Mouse (Mus musculus) c-Kit-positive CD71-positive TER-119-positive erythroid progenitor cells, embryonic 14.5 days (primary cell): ENCODE results near the gene Hpgd.

Experiments used
- DNase-seq: peaks from one replicate; pipeline ENCODE4 v3.0.0-alpha.2; 2013; ENCODE audit warnings: low spot score

Gene Hpgd

DNA sequence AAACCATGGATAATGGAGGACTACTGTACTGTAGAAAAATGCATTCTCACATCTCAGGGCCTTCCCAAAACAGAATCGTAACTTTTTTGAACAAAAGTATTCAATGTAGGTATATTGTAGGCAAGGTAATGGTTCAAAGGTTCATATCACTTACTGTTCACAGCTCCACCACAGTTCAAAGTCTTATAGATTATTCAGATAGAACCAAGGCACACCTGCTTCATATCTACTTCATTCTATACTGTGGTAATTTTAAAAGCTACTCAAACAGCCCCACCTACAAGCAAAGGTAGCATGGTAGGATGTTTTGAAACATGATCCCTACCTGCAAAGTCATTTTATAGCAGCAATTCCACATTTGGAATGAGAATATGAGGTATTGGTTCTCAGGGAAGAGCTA, 28.9 kb downstream of the Hpgd start:
- no peak for DNase-seq

DNA sequence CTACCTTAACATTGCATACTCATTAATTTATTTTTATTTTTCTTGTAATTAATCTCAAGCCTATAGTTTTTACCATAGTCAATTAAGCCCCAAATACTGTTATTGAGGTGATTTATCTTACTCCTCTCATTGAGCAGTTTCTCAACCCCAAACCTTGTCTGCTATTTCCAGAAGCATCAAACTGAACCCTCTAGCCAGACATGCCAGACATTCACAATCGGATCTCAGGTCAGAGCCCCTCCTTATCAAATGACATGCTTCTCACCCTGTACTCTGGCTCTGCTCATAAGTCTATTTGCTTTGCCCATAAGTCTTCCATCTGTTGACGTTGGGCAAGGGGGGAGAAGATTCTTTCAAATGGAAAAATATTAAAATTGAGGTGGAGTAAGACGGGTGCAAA, 33.3 kb downstream of the Hpgd start:
- no peak for DNase-seq

DNA sequence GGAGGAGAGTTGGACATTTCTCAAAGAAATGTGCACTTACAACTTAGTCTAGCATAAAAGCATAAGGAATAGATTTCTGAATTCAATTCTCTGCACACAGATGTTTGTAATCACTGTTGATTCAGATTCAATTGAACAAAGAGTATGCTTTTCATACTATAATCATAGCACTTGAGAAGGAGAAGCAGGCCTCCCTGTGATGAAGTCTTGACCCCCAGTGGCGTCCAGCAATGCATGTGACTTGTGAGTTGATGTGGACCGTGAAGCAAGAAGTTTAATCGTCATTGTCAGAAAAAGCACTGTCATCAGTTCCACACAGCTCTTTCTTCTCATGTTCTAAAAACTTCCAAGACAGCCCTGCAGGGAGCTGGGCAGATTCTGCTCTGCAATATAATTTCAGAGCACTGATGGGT, 33.8 kb downstream of the Hpgd start:
- no peak for DNase-seq

DNA sequence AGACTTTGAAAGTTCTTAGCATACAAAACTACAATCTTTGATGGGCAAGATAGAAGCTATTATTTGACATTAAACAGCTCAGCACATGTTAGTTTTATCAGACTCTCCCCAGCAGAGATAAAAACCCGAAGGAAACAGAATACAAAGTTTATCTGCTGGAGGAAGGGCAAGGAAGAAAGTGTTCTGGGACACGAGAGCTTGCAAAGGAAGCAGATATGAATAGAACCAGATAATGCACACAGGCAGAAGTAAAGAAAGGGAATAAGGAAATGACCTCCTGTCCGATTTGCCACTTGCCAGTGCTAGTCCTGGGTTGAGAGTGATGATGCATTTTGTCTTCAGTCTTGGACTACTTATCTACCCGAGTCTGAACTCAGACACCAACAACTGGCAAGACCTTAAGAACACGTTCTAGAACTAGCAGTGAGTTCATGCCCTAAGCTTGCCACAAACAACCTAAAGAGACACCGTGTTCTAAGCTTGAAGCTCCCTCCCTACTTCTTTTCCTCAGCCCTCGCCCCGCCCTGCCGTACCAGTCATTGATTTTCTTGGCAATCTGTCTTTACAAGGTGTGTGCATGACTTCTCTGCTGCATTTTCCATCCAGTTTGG, 41.1 kb downstream of the Hpgd start:
- DNase-seq: no peak

DNA sequence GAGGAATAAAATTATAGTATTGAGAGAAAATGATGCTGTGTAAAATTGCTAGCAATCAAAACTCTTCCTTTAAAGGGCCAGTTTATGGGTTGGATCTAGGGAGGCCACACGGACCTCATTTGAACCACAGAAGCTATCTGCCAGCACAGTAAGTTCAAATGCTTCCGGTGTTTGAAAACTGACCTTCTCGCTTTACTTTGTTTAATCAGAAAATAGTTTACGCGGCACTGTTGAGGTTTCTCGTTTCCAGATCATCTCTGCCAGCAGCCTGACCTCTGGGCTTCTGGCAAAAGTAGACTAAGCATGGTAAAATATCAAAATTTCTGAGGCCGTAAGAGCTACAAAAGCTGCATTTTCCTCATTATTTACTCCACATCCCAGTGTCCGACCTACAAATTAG, 42.4 kb downstream of the Hpgd start:
- no peak for DNase-seq

DNA sequence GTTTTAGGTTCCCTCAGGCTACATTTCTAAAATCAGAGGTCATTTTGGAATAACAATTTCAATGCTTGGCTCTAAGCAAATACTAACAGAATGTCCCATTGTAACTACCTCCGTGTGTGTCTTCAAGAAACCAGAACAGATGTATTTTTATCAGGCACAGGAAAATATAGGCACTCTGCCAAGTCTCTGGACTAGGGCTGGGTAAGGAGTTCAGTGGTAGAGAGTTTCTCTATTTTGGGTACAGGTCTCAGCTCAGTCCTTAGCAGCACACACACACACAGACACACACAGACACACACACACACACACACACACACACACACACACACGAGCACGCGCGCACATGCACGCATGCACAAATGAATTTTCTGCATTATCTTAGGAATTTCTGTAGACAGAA, 49.1 kb downstream of the Hpgd start:
- DNase-seq: no peak

DNA sequence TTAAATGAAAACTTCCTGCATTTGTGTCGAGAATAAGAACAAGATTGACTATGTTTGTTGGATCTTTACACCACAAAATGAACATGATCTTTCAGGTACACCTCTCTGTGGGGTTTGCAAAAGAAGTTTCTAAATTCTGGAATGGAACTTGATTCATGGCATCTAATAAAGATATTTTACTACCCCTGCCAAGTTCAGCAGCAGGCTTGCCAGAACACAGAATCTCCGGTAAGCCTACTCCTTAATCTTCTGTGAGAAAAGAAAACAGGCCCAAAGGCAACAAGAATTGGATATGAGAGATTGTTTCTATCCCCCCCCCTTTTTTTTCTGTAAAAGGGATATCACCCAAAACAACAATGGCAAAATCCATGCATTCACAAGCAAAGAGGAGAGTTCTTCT, 49.6 kb downstream of the Hpgd start:
- DNase-seq: no peak

DNA sequence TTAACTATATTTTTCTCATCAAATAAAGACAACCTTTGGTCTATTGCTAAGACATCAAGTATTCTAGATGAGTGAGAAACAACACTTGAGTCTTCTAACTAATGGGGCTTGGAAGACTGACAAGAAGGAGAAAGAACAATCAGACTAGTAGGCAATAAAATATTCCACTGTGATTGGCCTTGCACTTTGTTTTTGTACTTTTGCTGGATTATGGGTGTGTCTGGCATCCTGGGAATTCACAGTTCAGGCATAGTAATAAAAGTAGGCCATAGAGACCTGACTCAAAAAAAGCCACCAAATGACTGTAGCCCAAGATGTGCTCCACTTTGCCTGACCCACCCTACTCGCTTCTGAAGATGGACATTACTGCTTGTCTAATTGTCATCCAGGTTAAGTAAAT, 50.0 kb downstream of the Hpgd start:
- DNase-seq: no peak

DNA sequence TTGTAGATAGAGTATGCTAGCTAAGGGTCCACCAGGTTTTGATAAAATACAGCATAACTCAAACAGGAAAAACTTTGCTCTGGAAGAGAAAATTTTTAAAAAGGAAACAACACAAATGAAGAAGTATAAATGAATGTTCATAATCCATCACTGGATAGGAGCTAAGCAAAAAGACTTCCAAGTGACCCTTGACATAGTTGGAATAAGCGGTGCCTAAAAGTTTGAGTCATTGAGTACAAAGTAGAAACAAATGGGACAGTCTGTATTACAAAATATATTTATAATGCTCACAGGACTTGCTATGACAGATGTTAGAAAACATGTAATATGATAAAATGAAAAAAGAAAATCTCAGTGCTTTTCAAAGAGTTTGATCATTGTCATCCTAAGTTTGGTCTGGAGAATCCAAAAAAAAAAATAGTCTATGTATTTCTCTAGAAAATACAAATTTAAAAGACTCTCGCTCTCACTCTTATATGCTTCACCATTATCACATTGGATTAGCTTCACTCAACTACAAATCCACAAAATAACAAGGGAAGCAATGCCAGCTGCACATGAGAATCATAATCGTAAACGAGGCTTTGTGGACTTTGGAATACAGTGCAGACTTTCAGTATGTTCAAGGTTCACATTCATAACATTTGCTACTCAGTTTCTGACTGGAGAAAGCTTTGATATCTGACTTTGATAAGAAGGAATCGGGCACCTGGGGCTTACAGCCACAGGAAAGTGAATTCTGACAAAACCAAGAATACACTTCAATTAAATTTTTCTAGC, 51.4 kb downstream of the Hpgd start:
- no peak for DNase-seq

DNA sequence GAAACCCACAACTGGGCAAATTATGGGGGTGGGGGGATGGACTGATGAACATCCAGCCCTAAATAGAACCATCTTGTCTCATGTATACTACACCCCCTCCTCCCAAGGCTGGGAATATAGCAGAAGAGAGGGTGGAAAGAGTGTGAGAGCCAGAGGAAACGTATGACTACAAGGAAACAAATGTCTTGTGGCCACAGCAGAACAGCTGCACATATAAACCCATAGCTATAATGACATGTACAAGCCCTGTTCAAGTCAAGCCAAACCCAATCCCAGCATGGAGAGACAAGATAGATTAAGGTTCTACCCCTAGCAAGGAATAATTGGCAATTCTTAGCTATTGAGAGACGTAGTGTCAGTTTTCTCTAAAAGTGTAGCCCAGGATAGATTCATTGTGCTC, 68.8 kb downstream of the Hpgd start:
- no peak for DNase-seq
